Mouse (Mus musculus) layer of hippocampus, adult 18-20 months (tissue): ENCODE results near the gene Glcci1. TPM values are rescaled to one million over a fixed set of nuclear protein-coding genes. Genes with fewer than 3 reads are reported as not detected.
"Not testable (repeated sequence)": the region's sequence is repeated elsewhere in the genome, so short reads cannot be mapped to it uniquely, and the experiment has no call there.

Experiments
- DNase-seq, 2 experiments: peaks; one replicate each; pipeline ENCODE4 v3.0.0; 2022; ENCODE audit warnings: low spot score in 2 of 2
- total RNA-seq, 2 experiments: library from RNA; stranded (reverse); gene quantifications; 2 replicates each; pipeline ENCODE4 v1.2.3; 2021

Glcci1 gene
- total RNA-seq, 2 experiments from 2014 or later: 110 to 116 TPM

DNA sequence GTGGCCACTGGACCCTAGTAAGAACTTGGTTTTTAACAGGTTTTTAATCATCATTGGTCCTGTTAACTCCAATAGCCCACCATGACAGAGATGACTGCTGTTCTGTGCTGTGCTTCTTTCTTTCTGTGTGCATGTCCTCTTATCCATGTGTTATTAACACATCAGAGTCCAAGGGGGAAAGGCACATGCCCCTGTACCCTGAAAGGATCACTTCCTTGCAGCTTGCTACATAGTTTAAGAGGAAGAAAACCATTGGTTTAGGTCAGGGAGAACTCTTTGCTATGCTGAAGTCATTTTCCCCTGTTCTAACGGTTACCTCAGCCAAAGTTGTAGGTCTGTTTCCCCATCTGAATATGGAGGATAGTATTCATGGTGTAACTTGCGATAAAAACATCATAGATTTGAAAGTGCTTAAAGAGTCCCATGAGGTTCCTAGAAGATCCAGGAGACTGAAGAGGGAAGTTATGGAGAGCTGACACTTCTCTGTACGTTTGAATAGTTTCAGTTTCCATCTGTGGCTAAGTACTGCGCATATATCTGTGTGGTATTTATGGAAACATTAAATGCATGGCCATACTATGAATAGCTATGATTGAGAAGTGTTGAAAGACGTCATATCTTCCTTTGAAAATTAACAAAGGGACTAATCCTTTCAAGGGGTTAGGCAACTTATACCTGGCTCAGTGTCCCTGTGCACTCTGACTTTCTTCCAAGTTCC lies 14.1 kb upstream of the Glcci1 start:
- no peak for DNase-seq

DNA sequence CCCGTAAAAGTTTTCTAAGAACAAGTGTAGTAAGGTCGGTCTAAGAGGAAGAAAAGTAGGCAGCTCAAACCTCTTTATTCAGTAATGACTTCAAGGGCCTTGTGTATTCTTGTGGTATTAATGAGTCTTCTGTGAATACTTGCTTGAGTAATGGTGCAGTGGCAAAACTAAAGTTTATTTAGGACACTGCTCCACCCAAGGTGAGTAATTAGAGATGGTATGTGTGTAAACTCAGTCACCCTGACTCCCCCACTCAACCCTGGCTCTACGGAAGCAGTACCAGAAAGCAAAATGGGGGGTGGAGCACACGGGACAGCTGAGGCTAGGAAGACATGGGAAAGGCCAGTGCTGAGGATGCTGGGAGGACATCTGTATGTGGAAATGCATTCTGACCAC lies 13.6 kb upstream of the Glcci1 start:
- DNase-seq: no peak

DNA sequence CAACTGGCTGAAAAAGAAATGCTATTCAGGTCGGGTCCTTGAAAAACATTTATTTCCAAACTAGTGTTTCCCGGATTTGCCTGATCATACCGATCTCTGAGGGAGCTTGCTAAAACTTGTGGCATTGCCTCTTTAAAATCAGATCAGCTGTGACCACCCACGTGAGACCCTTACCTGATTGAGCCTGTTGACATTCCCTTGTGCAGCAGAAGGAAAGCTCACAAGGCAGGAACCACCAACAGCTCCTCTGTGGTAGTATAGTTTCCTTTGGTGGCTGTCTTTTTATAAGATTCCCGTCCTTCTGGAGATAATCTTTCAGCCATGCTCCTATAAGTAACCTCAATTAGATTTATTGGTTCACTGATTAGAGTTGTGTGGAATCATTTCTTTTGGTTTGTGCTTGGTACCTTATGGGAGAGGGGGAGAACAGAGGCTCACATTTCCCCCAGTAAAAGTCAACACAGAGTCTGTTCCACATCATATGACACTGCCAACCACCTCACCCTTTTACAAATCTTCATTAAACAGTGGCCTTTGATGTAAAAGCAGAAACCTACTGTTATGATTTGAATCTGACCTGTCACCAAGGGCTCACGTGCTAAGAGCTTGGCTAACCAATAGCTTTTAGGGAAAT lies 12.0 kb upstream of the Glcci1 start:
- DNase-seq: no peak

DNA sequence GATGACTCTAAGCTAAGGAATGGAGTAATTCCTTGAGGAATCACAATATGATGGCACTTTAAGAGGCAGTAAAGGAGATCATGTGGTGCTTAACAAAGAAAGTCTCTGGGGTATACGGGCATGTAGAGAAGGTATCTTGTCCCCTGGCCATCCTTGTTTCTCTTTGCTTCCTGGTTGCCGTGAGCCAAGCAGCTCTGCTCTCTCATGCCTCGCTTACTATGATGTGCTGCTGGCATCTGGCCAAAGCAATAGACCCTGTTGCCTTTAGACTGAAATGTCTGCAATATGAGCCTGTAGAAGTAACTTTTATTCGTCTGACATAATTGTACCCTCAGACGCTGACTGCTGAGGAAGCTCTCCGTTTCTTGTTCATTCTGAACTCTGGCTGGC lies 11.5 kb upstream of the Glcci1 start:
- DNase-seq: no peak

DNA sequence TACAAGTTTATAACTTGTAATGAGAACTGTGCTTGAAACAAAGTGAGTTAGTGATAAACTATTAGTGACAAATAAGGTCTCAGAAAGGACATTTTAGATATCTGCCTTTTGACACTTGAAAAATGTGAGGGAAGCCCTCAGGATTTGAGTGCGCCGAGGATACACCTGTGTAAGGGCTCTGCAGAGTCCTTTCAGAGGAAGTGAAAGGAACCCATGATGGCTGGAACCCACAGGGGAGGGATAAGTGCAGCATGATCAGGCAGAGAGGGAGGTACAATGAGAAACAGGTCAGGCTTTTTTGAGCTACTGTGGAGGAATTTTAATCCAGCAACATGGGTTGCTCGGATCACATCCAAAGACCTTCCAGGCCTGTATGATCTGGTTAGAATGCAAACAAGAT lies 10.4 kb upstream of the Glcci1 start:
- DNase-seq: no peak

DNA sequence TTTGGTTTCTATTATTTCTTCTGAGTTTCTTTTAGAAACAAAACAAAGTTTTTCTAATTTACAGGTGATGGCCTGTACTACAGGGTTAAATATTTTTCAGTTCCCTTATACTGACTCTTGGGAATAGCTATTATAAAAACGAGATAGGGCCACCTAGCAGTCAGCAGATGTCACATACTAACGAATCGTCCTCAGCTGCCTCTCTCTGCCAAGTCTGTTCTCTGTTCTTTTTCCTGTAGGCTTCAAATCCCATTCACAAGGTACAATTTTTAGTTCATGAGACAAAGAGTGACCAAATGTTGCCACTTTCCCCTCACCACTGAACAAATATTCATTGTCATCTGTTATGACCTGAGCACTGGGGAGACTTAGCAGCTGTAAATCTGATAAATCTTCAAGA lies 5.4 kb upstream of the Glcci1 start:
- DNase-seq: no peak

DNA sequence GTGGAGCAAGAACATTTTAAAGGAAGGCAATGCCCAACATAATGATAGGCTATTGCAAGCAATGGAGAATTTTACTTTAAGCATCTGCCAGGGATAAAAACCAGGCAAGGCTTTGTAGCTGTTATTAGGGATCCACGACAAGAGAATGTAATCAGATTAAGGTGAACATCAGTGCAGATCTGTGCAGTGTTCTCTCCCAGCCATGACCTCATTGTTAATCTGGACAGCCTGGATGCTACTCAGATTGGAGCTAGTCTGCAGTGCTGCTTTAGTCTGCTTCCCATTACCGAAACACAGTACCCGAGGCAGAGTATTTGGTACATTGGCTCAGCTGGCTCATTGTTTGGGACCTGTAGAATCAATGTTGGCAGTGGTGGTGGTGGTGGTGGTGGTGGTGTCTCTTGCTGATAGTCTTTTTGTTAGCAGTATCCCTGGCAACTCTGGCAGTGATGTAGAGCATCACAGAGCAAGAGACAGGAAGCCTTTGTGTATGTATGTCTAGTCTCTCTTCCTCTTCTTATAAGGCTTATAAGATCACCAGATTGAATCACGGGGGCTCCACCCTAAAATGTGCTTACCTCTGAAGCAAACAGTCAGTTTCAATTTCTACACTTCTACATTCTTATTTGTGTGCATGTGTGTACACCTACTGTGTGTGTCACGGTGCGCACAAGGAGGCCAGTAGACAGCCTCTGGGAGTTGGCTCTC lies 4.7 kb upstream of the Glcci1 start:
- peak in 1 of 2 experiments; percentile 8 for DNase-seq

DNA sequence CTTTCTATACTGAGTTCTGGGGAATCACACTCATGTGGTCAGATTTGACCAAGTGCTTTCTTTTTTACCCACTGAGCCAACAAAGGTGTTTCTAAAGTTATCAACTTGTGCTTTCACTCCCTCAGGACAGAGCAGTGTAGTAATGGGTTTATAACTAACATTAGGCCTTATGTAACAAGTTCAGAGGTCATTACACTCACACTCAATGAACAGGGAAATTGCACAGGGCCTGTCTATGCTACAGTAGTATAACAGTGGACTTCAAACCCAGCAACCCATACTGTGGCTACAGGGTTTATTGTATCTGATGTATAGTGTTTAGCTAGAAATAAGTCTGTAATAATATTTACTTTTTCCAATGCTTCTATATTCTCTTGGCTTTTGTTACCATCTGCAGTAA lies 2.8 kb upstream of the Glcci1 start:
- no peak for DNase-seq

DNA sequence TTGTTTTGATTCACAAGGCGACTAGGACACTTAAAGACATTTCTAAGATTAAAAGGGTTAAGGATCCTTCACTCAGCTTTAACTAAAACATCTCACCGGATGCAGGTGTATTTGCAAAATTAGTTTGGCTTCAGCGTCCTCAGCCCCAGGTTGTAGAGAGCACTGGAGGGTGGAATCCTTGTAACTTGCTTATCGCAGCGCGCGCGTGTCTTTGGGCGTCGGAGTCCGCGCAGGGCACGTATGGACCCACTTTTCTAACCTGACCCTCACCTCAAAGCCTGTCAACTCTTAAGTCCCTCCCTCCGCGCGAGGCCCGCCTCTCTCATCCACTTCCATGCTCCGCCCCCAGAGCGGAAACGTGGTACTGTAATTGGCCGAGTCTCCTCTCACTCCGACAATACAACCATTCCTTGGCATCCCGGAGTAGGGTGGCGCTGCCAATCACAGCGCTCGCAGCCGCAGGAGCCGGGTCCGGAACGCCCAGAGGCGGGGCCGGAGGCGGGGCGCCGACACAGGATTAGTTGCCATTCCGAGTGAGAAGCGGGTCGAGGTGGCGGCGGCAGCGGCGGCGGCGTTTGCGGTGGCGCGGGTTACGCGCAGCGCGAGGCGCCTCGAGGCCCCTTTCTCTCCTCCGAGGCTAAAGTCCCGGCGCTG lies 390 bp upstream of the Glcci1 start:
- DNase-seq: peak; percentile 99 to 100

DNA sequence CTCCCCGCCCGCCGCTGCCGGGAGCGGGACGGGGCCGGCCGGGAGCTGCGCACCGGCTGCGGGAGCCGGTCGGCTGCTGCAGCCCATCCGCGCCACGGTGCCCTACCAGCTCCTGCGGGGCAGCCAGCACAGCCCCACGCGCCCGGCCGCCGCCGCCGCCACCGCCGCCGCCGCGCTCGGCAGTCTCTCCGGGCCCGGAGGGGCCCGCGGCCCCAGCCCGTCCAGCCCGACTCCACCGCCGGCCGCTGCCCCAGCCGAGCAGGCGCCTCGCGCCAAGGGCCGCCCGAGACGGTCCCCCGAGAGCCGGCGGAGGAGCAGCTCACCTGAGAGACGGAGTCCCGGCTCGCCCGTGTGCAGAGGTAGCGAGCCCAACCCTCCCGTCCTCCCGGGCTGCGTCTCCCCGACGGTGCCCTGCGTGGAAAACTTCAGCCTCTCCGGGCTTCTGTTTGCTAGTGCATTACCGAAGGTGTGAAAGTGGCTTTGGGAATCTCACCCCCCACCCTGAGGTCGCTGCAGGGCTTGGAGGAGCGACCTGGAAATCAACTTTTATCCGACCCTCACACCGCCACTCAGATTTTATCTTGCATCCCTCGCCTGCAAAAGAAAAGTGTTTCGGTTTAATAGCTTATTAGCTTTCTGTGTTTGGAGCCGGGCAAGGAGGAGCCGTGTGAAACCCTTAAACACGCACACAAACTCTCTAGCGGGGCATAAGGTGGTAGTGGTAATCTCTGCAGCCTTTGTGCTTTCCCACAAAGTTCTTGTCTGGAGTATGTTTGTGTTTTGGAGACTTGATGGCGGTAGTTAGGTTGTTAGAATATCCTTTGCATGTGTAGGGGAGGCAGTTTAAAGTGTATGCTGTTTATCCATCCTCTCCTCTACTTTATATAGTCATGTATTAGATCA lies 812 bp downstream of the Glcci1 start:
- DNase-seq: peak in 1 of 2 experiments; percentile 37

DNA sequence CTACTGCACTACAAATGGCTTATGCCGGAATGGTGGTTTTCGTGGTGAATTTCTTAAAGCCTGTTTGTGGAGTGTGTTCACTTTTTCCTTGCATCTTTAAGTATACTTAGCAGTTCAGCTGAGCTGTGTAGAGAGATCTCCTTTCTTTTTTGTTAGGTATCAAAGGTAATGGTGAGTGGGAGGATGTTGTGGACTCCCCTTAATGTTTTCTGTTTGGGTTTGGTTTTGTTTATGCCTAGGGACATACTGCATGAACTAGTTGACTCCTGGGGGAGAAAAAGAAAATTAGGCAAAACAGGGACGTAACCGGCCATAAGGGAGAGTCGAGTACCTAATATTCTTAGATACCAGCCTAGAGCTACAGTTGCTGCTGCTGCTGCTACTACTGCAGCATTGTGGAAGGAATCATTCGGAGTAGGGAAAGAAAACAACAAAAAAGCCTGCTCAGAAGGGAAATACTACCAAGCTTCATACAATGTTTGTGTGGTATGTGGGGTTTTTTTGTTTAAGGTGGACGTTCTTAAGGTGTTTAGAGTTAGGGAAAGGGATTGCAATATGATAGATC lies 1.5 kb downstream of the Glcci1 start:
- no peak for DNase-seq

DNA sequence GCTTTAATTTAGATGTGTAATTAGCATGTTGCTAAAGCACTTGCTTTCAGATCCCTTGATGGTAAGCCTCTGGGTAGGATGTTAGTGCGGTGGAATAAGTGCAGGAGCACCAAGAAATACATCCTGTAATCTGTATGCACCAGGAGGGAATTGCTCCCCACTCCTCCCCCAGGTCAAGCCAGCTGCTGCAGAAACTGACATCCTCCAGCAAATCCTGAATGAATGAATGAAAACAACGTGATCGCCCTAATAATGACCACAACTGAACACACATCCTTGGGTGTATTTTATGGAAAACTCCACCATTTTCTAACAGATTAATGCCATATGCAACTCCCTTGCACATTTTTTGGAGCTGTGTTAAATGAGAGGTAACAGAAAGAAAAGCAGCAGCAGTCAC lies 2.0 kb downstream of the Glcci1 start:
- no peak for DNase-seq

DNA sequence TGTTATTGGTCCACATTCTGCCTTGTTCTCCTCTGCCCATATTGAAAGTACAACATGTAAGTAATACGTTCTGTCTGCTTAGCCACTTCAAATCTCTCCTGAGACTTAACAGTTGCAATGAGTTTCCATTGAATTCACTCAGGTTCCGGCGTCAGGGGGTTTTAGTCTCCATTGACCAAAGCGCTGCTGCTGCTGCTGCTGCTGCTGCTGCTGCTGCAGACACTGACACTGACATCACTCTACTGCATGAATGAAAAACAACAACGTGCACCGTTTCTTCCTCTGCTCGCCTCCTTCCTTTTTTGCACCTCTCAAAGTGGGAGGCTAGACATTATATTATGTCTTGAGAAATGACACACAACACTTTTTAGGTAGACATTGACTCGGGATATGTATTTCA lies 3.0 kb downstream of the Glcci1 start:
- DNase-seq: peak in 1 of 2 experiments; percentile 12

DNA sequence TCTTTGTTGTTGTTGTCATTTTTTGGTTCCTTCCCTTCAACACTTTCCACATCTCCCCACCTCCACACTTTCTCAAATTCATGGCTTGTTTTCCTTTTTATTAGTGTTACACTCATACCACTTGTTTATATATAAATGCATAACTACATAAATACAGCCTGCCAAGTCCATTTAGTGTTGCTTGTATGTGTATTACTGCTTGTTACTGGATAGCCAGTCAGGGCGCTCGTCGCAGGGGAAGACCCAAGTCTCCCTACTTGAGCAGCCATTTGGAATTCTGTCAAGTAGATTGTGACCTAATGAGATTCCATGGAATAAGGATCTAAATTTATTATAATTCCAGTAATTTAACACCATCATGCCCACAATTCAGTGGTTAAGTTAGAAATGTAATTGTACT lies 10.3 kb downstream of the Glcci1 start:
- DNase-seq: no peak

DNA sequence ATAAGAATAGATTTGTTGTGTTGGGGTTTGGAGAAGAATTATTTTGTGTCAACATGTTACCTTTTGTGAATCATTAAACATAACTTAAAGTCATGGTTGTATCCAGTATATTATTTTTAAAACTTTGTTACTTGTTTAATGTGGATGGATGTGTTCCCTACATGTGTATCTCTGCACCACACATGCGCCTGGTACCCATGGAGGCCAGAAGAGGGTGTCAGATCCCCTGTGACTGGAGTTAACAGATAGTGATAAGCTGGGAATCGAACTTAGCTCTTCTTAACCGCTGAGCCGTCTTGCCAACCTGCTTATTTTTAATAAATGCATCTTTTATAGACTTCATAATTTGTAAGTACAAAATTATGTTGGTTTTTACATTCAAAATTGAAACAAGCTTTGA lies 11.8 kb downstream of the Glcci1 start:
- DNase-seq: no peak

DNA sequence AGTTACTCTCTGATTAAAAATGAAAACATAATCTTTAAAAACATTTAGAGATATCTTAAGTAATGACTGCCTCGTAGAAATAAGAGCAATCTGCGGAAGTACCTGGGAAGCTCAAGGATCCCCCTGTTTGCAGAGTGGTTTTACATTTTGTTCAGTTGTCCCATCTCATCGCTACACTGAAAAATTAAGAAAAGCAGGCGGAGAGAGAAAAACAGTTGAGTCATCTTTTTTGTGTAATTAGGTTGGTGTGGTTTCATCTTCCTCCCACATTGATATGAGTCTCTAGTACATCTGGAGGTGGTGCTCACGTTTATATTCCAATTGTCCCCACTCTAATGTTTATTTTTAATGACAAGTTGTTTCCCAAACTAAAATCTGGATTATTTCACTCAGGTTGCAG lies 15.3 kb downstream of the Glcci1 start:
- DNase-seq: no peak

DNA sequence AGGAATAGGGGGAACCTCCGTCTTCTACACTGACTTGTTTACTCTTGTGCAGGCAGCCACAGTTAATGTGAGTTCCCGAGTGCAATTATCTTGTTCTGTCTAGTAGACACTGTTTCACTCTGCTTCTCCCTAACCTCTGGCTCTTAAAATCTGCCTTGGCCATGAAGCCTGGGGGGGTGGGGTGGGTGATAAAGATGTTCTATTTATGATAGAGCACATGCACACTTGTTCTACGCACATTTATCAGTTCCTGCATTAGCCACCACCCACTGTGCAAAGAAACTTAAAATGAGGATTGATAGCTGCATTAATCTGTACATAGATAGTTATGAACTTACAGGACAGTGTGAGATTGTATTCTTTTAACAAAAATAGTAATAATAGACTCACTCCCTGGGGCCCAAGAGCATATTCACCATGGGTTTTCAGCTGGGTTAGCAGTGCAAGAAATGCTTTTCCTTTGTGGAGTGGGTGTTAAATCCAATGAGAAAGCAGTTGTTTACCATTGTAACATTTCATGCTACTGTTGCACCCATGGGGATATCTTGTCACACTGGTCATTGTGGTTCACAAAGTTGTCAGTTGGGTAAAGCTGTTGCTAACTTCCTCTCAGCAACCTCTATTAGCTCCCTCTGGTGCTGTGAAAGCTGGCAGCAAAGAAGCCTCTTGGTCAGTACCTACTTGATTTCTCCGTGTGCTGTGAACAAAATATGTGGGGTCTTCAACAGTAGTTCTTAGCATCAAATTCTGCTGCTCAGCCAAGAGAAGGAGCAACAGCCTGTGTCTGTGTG lies 21.9 kb downstream of the Glcci1 start:
- DNase-seq: no peak

DNA sequence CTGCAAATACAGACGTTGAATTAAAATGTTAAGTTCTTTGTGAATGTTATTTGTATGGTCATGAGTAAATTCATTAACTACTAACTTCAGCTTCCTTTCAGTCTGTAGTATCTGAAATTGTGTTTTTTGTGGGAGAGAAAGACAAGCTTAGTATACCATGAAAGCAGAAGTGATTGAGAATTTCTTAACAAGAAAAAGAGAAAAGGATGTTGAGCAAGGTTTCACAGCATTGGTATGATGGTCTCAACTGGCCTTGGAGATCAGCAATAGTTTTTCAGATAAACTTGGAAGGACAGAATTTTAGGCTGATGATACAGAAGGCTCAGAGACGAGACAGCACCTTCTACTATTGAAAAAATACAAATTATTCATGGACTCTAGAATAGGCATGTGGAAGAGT lies 27.5 kb downstream of the Glcci1 start:
- no peak for DNase-seq

DNA sequence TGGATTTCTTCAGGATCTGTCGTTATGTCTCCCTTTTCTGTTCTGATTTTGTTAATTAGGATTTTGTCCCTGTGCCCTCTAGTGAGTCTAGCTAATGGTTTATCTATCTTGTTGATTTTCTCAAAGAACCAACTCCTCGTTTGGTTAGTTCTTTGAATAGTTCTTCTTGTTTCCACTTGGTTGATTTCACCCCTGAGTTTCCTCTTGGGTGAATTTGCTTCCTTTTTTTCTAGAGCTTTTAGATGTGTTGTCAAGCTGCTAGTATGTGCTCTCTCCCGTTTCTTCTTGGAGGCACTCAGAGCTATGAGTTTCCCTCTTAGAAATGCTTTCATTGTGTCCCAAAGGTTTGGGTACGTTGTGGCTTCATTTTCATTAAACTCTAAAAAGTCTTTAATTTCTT lies 32.1 kb downstream of the Glcci1 start:
- DNase-seq: not testable (repeated sequence)

DNA sequence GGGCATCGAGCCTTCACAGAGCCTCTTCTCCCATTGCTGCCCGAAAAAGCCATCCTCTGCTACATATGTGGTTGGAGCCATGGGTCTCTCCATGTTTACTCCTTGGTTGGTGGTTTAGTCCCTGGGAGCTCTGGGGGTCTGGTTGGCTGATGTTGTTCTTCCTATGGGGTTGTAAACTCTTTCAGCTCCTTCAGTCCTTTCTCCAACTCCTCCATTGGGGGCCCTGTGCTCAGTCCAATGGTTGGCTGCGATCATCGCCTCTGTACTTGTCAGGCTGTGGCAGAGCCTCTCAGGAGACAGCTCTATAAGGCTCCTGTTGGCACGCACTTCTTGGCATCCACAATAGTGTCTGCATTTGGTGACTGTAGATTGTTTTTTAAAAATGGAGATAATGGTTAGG lies 35.4 kb downstream of the Glcci1 start:
- DNase-seq: no peak
